Mouse (Mus musculus) G1E (cell line): Measurements from ENCODE around the gene Gm42791.

Experiments used
- CTCF ChIP-seq: IDR thresholded peaks from 2 replicates; pipeline ENCODE4 v1.5.1; 2012; ENCODE audit warnings: low read depth, low read length, inconsistent platforms, mixed read lengths
- GATA1 ChIP-seq: IDR thresholded peaks from 2 replicates; pipeline ENCODE4 v1.6.1; 2012; ENCODE audit warnings: borderline replicate concordance, low read length, inconsistent platforms, mixed read lengths
- POLR2AphosphoS5 ChIP-seq: IDR thresholded peaks from 2 replicates; pipeline ENCODE4 v1.6.1; 2012; ENCODE audit warnings: low read depth, low read length, inconsistent platforms; ENCODE audit not compliant: insufficient replicate concordance
- TAL1 ChIP-seq: conservative IDR thresholded peaks from 2 replicates; pipeline ENCODE4 v1.6.1; 2012; ENCODE audit warnings: low read depth, low read length, inconsistent platforms, mixed read lengths

GRCm38 (mm10) chr5:149002034-149002802 is 7.3 kb upstream of the Gm42791 start:
- TF ChIP-seq TAL1 (no peak), CTCF (no peak), POLR2AphosphoS5 (no peak), GATA1 (no peak)
